Mouse (Mus musculus): ENCODE measurements at regions not wholly inside any gene's neighbourhood (a gene's known extent, or its start where the extent isn't known, plus 50 kb on each side); places are given as distances from the start of the nearest gene placed in this dataset.

GRCm38 (mm10) chr12:25379996-25380395 is 283.1 kb upstream of the Id2 start:
- TF ChIP-seq CTCF (IDR thresholded peaks at IDR 0.05) (no peak), EP300 (IDR thresholded peaks at IDR 0.05; ENCODE audit: insufficient read depth, low read depth, low read length) (no peak), POLR2A (IDR thresholded peaks at IDR 0.05; ENCODE audit: insufficient read depth, low read depth, low read length) (no peak)
